Mouse (Mus musculus) left cerebral cortex, adult 11 months (tissue): ENCODE results near the gene Lilra6.
"Not testable (repeated sequence)": the region's sequence is repeated elsewhere in the genome, so short reads cannot be mapped to it uniquely, and the experiment has no call there.

Experiments
- DNase-seq: peaks from one replicate; pipeline ENCODE4 v3.0.0; 2022; ENCODE audit warnings: low spot score

Gene Lilra6

GRCm38 (mm10) chr7:3915387-3915786 lies at the start of gene Lilra6:
Gene Lilra6, minus strand, starts transcription at chr7:3915503.
- not testable (repeated sequence) for DNase-seq

GRCm38 (mm10) chr7:3962017-3962416 lies 46.7 kb upstream of the Lilra6 start:
- DNase-seq = no peak

DNA sequence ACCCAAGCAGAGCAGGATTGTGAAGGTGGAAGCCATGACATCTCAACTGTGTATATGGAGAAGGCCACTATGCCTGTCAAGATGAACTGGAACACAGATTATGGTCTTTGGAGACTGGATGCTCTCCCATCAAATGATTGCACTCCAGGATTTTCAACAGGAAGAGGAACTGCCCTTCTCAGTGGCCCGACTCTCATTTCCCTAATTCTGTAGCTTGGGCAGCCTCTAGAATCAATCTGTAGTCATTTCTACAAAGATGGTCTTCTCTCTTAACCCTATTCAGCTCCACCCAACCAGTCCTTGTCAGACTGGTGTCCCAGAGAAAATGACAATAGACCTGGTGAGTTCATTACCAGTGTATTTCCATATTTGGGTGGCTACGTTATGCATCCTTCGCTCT lies 42.1 kb upstream of the Lilra6 start:
- DNase-seq = no peak

- no peak for DNase-seq
Observed at GRCm38 (mm10) chr7:3949159-3949558, 33.9 kb upstream of the Lilra6 start.

GRCm38 (mm10) chr7:3948223-3948622 lies 32.9 kb upstream of the Lilra6 start:
- DNase-seq = no peak

GRCm38 (mm10) chr7:3946117-3946516 lies 30.8 kb upstream of the Lilra6 start:
- no peak for DNase-seq

DNA sequence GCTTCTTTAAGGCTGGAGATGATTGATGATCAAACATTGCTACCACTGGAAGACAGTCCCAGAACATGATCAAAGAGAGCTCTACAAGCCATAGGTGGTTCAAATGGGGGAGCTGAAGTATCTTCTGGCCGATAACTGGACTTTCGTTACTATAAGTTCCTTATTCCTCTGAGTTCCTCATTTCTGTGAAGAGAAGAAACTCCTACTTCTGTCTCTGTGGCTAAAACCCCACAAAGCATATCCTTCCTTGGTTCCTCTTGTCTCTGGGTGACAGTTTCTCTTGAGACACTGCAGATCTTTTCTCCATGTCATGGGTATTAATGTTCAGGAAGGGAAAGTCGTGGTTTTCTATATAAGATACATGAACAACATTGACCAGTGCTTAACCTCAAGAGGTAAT lies 25.6 kb upstream of the Lilra6 start:
- DNase-seq = no peak

DNA sequence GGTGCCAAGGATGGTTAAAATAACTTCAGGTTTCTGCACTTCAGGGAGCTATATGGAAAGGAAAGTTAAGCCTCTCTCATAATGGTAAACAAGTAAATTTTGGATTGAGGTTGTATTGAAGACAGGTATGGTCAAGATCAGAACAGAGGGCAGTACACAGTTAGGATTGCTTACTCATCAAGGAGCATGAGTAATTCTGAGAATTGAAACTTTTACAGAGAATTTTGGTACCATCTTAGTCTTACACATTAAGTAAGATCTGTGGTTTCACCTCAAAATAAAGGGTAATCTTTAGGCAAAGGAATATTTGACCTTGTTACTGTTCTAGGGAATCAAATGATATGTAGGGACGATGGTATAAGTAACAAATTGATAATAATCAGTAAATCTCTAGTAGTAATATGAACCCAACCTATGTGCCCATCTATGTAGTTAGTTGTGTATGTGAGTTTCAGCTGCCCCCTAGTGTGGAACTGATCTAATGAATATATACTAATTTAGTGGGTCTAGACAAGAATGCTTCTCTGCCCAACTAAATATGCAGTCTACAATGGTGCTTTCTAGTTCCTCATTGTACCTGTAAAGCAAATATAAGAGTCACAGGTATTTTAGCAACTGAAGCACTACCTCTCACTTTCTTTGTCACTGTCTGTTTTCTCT lies 24.7 kb upstream of the Lilra6 start:
- no peak for DNase-seq

- DNase-seq = not testable (repeated sequence)
Observed at GRCm38 (mm10) chr7:3935473-3935872, 20.2 kb upstream of the Lilra6 start.

GRCm38 (mm10) chr7:3903704-3904103 lies 11.6 kb downstream of the Lilra6 start:
- DNase-seq = no peak

DNA sequence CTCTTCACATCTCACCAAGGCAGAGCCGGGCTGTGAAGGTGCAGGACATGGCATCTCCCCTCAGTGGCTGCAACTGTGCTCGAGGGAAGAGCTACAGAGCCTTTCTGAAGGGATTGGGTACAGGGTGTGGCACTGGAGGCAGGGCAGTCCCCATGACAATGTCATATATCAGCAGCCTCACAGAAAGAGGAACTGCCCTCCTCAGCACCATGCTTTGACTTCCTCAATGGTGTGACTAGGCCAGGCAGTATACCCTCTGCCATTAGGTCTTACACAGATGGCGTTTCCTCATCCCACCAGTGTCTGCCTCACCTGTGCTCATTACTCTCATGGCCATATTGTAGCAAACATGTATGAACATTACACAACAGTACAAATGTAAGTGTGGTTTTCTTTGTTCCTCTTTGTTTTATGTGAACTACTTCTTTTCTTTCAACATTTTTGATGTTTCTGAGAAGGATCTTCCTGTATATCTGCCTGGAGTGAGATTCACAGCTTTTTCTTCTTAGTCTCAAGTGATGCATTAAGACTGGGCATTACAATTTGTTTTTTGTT lies 17.2 kb downstream of the Lilra6 start, which contains the start of gene Gm14548:
Gene Gm14548 (minus strand): TSS at position 85 of the 555 bp plus-strand sequence.
- not testable (repeated sequence) for DNase-seq

DNA sequence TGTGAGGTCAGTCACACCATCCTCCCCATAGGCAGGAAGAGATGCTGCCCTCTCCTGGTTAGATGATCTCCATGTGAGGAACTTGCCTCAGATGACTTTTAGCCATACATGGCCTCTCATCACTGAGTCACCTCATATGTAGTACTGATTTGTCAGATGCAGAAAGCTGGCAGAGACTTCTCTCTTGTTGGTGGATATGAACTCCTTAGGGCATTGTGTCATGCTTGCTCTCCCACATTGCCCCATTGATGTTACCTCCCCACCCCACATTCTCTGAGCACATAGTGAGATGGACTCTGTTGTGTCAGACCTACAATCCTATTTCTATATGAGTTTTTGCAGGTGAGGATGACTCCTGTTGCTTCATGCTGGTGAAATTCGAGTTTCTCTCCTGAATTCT lies 40.3 kb downstream of the Lilra6 start:
- not testable (repeated sequence) for DNase-seq
